Mouse (Mus musculus): ENCODE data around the gene Pskh1.

DNA sequence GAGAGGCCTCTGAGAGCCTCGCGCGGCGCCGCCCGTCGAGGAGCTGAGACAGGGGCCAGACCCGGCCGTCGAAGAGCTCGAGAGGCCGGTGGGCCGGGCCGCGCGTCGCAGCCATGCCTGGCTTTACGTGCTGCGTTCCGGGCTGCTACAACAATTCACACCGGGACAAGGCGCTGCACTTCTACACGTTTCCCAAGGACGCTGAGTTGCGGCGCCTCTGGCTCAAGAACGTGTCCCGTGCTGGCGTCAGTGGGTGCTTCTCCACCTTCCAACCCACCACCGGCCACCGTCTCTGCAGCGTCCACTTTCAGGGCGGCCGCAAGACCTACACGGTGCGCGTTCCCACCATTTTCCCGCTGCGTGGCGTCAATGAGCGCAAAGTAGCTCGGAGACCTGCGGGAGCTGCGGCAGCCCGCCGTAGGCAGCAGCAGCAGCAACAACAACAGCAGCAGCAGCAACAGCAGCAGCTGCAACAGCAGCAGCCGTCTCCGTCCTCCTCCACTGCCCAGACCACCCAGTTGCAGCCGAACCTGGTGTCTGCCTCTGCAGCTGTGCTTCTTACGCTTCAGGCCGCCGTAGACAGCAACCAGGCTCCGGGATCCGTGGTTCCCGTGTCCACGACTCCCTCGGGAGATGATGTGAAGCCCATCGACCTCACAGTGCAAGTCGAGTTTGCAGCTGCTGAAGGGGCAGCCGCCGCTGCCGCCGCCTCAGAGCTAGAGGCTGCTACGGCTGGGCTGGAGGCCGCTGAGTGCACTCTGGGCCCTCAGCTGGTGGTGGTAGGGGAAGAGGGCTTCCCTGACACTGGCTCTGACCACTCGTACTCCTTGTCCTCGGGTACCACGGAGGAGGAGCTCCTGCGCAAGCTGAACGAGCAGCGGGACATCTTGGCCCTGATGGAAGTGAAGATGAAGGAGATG, 44.7 kb upstream of the Pskh1 start:
- TF ChIP-seq CTCF (IDR thresholded peaks at IDR 0.05; ENCODE audit: control insufficient read depth, insufficient read depth, insufficient read length): no peak
- no peak for TF ChIP-seq USF1 (IDR thresholded peaks at IDR 0.05; ENCODE audit: low read depth)
- TF ChIP-seq MAX (IDR thresholded peaks at IDR 0.05): no peak
- TF ChIP-seq FOSL1 (IDR thresholded peaks at IDR 0.05; ENCODE audit: insufficient read depth, low read length, poor library complexity, severe bottlenecking): no peak
- TF ChIP-seq MYOD1 (IDR thresholded peaks at IDR 0.05; ENCODE audit: control insufficient read depth, insufficient read length, low read depth): no peak
